Mouse (Mus musculus) brown adipose tissue, adult 24 weeks (tissue): Measurements from ENCODE around the gene Phf24. TPM values are rescaled to one million over a fixed set of nuclear protein-coding genes. Genes with fewer than 3 reads are reported as not detected.

Experiments
- H3K27ac ChIP-seq: fragments of 200-500 bp; replicated peaks from 2 replicates; pipeline ENCODE4 v1.5.1; 2012; ENCODE audit warnings: low read depth, mild to moderate bottlenecking, low read length
- H3K4me1 ChIP-seq: fragments of 200-500 bp; 2 replicates; pipeline ENCODE4 v1.6.1; 2012; ENCODE audit warnings: low read length, mixed read lengths; ENCODE audit not compliant: control insufficient read depth, insufficient read depth, insufficient read length
- H3K4me3 ChIP-seq: fragments of 200-500 bp; 2 replicates; pipeline ENCODE4 v1.5.1; 2012; ENCODE audit warnings: low read depth, mild to moderate bottlenecking, low read length, moderate library complexity; ENCODE audit not compliant: insufficient read depth
- polyA plus RNA-seq: library from polyadenylated mRNA; stranded (reverse); fragments of >200 nt; gene quantifications from 2 replicates; pipeline ENCODE4 v1.2.4, GENCODE M21; 2012; ENCODE audit not compliant: missing spikeins, insufficient read depth, insufficient read length

Gene Phf24
- polyA plus RNA-seq, result not detected in 2 replicates

DNA sequence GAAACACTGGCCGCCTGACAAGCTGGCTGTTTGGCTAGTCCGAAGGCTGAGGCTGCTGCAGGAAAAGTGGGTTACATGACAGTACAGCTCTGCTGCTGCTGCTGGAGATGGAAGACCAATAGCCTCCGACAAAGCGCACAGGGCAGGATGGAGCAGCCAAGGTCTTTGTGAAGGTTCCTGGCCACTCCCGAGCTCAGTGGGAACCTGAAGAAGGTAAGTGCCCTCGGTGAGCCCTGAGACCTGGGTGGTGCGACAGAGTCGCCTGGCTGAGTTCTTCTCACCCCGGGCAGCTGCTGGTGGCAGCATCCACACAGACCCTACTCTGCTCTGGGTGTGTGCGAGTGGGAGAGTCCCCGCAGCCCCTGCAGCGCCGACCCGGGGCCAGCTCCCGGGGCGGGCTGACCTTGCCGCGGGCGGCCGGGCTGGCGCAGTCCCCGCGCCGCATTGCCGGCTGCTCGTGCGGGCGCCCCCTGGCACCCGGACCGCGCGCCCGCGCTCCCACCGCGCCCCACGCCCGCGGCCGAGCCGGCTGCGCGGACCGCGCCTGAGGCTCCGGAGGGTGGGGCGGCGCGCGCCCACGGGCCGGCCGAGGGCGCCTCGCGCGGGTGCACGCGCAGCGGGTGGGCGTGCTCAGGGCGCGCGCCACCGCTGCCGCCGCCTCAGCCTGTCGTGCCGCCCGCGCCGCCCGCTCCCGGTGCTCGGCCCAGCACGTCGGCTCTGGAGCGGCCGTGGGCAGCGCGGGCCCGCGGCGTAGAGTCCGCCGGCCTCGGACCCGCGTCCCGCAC, at the start of gene Phf24:
TSS of gene Phf24 (plus strand) at position 44 of the 785 bp plus-strand sequence.
- Histone ChIP-seq H3K27ac (no peak within 1 kb of the TSS), H3K4me3 (peak within 1 kb of the TSS; percentile 58), H3K4me1 (no peaks in the 10 kb centered on the region)

DNA sequence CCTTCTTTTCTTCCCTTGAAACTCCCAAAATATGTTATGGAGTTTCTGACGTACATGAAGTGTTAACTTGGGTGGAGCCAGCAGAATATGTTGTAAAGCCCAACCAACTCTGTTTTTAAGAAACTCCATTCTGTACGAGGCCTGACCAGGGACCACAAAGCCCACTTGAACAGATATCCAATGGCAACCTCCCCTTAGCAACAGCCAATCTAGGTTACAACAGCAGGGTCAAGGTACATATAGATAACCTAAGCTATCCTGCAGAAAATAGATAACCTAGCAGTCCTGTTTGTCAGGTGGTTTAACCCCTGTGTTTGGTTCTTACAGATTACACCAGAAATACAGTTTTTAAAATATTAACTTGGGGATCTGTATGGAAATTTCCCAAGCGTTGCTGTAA, 49.1 kb upstream of the Phf24 start:
- Histone ChIP-seq H3K4me3 (no peak overlapping the region), H3K4me1 (no peaks in the 10 kb centered on the region), H3K27ac (no peak overlapping the region)

DNA sequence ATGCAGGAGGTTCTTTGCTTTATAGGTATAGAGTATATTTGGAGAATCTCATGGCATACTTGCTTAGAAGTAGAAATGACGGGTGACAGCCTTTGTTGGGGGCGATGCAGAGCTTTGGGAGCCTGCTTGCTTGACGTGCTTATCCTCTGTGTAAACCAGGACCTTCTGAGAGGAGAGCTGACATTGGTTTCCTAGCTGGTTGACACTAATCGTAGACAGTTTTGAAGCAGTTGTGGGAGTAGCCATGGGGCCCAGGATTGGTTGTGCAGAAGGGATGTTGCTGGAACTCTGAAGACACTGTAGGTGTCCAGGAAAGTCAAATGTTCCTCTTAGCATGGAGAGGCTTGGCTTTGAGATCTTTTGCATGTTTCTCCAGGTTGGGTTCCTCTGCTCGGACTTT, 48.3 kb upstream of the Phf24 start:
- H3K4me3 ChIP-seq, result no peak overlapping the region
- H3K4me1 ChIP-seq, result no peaks in the 10 kb centered on the region
- no peak overlapping the region for H3K27ac ChIP-seq

DNA sequence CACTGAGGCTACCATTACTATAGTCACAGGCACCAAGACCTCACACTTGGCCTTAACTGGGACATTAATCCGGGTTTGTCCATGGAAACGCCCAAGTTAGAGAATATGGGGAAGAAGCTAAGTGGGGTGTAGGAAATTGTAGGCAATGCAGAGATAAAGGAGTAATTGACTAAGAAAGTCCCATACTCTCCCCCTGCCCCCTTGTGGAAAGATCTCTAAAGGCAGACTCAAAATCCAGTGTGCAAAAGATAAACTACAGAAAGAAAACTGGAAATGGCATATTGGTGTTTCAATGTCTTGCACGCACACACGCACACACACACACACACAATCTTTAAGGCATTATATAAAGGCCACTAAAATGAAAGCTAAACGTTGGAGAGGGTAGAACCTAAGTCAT, 45.7 kb upstream of the Phf24 start:
- Histone ChIP-seq H3K27ac (no peak overlapping the region), H3K4me1 (no peaks in the 10 kb centered on the region), H3K4me3 (no peak overlapping the region)

DNA sequence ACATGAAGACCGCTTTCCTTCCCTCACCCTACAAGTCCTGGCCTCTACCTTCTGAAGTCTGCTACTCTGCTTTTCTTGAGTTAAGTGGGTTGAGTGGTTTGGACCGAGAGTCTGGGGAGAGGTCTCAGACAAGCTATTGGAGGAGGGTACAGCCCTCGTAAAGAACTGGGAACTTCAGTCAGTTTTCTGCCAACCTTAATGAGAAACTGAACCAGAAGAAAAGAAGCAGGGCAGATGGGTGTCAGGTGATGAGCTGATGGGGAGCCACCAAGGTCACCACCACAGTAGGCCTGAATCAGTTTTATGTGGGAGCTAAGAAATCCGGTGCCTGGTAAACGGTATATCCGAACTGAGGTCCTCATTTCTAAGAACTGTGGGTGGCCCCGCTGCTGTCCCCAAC, 44.3 kb upstream of the Phf24 start:
- Histone ChIP-seq H3K27ac (no peak overlapping the region), H3K4me1 (no peaks in the 10 kb centered on the region), H3K4me3 (no peak overlapping the region)

DNA sequence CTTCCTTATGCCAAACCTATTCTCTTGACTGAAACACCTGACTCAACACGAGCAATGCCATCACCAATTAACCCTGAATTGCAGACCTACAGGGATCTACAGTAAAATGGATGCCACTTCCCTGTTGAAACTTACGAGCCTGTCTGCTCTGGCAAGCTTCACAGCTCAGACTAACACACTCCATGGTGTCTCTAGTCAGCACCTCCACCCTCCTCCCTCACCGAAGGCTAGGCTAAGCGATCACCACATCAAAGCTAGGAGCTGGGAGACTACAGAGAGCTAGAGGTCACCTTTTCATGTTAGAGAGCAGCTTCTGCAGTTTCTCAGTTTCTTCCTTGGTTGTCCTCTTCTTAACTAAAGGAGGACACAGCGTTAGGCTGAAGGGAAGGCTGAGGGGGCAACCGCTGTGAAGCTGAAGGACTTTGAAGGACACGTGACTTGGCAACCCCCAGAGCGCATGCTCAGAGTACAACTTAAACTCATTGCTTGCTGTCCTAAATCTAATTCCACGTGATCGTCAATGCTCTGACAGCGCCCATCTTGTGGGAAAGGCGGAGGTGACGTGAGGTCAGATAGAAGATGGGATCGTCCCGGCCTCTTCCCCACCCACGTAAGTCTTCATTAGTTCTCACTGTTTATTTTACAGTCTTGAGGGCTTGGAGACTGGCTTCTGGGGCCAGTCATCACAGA, 43.6 kb upstream of the Phf24 start:
- Histone ChIP-seq H3K4me1 (no peaks in the 10 kb centered on the region), H3K4me3 (no peak overlapping the region), H3K27ac (no peak overlapping the region)

DNA sequence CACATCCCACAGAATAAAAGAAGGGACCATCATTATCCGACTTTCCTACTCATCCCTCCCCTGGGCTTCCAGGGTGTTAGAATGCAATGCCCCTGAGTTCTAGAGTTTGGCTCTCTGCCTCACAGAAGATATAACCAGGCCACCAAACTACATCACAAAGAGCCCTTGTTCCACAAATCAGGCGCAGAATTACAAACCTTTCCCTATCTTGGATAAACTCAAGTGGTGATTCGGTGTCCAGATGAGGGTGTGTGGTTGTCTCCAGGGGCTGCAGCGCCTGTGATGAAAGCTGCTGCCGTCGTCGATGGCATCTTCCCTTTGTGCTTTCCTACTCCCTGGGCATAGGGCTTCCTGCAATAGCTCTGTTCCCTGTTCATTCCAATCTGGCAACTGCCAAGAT, 42.3 kb upstream of the Phf24 start, which contains the start of gene Fam205c:
TSS of gene Fam205c (minus strand) at position 101 of the 400 bp plus-strand sequence.
- no peak within 1 kb of the TSS for H3K27ac ChIP-seq
- no peak within 1 kb of the TSS for H3K4me3 ChIP-seq
- H3K4me1 ChIP-seq, result no peaks in the 10 kb centered on the region

DNA sequence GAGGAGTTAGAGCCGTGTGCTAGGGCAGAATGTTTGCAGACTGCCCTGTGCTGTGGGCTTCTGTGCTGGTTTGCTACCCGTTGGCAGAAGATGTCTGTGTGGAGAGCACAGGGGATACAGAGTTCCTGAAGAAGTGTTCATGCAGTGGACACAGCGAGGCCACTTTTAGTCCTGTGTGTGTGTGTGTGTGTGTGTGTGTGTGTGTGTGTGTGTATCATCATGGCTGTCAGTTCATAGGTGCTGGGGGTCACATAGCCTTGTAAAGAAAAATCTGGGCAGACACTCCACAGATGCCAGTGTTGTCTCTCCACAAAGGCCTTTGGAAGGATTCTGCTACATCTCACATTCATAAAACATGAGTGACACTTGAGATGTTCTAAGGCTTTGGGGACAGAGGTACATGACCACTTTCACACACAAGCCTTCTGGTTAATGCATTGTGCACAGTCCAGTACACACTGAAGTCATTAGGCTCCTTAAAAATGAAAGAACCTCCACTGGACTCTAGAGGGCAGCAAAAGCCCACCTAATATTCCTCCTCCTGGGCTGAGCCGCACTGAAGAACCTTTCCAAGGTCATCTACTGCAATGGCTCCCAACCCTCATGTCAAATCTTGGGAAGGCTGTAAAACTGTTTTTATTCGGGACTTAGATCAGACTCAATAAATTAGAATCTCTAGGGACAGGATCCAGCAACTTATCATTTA, 39.7 kb upstream of the Phf24 start:
- no peak overlapping the region for H3K27ac ChIP-seq
- no peaks in the 10 kb centered on the region for H3K4me1 ChIP-seq
- no peak overlapping the region for H3K4me3 ChIP-seq

DNA sequence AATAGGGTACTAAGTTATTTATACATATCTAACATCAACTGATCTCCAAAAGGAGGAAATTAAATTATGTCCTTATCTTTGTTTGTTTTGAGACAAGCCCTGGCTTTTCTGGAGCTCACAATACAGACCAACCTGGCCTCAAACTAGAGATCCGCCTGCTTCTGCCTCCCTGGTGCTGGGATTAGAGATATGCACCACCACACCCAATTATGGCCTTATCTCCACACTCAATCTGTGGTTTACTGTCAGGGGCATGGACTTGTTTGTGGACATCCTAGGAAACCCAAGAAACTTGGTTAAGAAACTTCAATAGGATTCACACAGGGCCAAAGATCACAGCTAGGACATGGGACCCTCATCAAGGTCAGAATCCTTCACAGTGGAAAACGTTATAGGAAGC, 38.8 kb upstream of the Phf24 start:
- H3K4me1 ChIP-seq, result no peaks in the 10 kb centered on the region

DNA sequence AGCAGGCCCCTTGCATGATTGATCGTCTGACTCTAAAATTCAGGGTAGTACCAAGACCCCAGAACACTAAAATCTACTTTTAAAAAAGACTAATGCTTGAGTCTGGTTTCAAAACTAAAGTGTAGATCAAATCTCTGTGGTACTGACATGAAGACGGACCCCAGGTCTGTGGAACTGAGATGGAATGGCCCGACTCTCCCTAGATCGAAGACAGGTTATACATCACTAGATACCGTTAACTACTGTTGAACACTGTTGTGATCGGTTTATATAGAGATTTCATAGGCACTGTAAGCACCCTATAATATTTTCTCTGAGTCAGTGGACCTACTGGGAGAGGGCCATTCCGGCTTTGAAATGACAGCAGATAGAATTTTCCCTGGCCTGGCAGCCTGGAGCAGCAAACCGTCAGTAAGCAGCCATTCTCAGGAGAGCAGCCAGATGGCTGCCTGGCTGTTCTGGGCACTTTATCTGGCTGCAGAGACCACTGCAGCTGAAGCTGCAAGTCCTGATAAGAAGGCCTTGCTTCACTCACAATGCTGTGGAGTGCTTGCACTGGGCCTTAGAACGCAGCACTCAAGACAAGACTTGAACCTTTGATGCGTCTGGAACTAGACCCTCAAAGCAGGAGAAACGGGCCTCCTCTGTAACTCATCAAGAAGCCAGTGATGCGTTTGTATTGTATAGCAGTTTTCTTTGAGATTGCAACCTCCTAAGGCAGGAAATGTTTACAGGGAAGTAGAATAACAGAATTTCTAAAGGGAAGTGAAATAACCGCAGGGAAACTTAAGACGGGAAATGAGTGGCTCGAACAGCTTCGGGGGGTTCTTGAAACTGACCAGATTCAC, 36.4 kb upstream of the Phf24 start:
- Histone ChIP-seq H3K4me3 (no peak overlapping the region), H3K27ac (0 out of 2 replicates have a peak overlapping the region, but pooled peaks have one; percentile 23), H3K4me1 (no peaks in the 10 kb centered on the region)

More for the DNA sequence above, 38.8 kb upstream of the Phf24 start:
- Histone ChIP-seq H3K27ac (no peak overlapping the region), H3K4me3 (no peak overlapping the region)

DNA sequence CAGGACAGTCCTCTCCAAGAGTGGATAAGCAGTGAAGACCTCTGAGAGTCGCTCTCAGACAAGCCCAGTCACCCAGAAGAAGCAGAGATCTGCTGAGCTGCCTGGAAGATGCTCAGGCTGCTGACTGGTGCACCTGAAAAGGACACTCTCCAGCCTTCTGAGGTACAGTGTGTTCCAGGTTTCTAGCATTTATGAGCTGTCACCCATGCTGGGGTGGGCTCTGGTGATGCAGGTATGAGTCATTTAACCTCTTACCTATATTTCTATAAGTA, 35.8 kb upstream of the Phf24 start:
- Histone ChIP-seq H3K27ac (no peak overlapping the region), H3K4me3 (no peak overlapping the region), H3K4me1 (no peaks in the 10 kb centered on the region)

DNA sequence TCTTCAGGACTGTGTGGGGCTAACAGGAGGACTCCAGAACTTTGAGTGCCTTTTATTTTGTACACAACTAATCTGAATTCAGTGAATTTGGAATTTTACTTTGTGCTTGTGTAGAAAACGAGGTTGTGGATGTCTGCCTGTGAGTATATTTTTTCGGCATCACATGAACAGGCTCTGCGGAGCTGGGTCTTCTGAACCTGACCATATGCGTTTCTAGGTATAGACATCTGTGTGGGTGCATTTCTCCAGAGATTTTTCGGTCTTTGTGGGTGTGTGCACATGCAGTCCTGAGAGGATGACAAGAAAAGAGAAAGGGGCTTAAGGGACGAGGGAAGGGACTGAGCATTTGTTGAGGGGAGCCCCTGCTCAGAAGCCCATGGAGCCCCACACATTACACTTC, 29.5 kb upstream of the Phf24 start:
- H3K4me1 ChIP-seq, result no peaks in the 10 kb centered on the region

DNA sequence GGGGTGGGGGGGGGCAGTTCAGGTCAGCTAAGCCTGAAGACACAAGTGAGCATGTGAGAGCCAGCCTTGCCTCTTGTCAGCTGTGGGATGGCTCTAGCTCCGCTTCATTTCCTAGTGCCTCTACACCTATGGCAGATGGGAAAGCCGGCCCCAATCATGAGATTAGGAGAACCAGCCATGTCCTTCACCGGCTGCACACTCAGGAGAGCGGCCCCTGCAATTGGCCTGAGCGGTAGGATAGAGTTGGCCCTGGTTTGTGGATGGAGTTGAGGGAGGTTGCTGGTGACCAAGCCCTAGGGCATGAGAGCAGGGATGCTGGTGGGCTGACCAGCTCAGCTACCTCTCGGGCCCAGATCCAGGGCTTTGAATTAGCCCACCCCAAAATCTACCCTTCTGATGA, 27.7 kb upstream of the Phf24 start:
- Histone ChIP-seq H3K27ac (no peak overlapping the region), H3K4me3 (no peak overlapping the region), H3K4me1 (no peaks in the 10 kb centered on the region)

More for the DNA sequence above, 29.5 kb upstream of the Phf24 start:
- Histone ChIP-seq H3K27ac (no peak overlapping the region), H3K4me3 (no peak overlapping the region)

DNA sequence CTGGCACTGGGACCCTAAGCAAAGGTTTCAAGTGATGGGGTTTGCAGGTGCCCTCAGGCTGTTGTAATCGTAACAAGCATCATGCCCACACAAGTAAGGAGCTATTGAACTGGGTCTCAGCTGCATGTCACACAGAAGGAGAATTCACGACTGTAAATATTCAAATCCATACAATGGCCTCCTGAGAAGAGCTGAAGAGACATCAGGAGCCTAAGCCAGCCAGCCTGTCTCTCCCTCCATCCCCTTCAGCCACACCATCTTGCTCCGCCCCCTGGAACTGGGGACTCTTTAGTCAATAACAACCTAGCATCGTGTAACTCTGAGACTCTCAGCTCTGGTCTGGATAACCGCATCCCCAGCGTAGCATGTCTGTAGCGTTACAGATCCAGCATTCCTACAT, 25.3 kb upstream of the Phf24 start:
- H3K27ac ChIP-seq, result no peak overlapping the region
- H3K4me3 ChIP-seq, result no peak overlapping the region
- no peaks in the 10 kb centered on the region for H3K4me1 ChIP-seq

DNA sequence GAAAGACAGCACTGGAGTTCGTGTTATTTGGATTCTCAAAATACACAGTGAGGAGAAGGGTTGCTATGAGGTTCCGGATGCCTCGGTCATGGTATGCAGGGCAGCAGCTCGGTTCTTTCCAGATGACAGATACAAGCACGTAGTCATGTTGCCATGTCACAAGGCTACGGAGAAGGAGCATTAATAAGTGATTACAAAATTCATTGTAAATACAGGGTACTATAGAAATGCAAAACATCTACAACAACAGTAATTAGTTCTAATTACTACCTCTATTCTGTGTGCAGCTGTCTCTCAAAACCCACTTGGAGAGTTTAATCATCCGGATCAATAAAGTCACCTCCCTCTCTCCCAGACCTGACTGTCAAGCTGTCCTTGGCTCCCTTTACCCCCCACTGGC, 21.3 kb upstream of the Phf24 start:
- H3K4me1 ChIP-seq, result no peaks in the 10 kb centered on the region
- no peak overlapping the region for H3K4me3 ChIP-seq
- no peak overlapping the region for H3K27ac ChIP-seq
